Mouse (Mus musculus) thymus, adult 2 months (tissue): ENCODE data around the gene Cbx4.

Source experiments
- CTCF ChIP-seq: fragments of 200-500 bp; IDR thresholded peaks from 2 replicates; pipeline ENCODE4 v1.5.1; 2012; ENCODE audit warnings: mild to moderate bottlenecking, control low read depth, low read length, moderate library complexity, borderline replicate concordance; ENCODE audit not compliant: control insufficient read depth, poor library complexity, insufficient read depth; ENCODE audit errors: extremely low read depth
- POLR2A ChIP-seq: fragments of 200-500 bp; IDR thresholded peaks from 2 replicates; pipeline ENCODE4 v1.6.1; 2012; ENCODE audit warnings: mild to moderate bottlenecking, low read length, control low read depth, moderate library complexity; ENCODE audit not compliant: control insufficient read depth, poor library complexity, insufficient read depth; ENCODE audit errors: extremely low read depth

DNA sequence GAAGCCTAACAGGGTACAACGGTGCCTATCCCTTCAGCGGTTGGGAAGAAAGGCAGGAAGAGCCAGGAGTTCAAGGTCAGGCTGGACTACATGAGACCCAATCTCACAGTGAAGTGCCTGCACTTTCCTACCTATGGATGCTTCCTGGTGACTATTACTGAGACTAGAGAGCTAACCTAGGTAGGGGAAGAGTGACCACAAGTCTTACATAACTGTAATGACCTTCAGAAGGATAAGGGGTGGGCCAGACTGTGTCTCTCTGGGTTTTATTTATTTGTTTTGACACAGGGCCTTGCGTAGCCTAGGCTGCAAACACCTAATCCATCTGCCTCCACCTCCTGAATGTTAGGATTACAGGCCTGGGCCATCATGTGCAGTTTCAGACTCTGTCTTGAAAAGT is 6.3 kb upstream of the Cbx4 start:
- no peak for TF ChIP-seq POLR2A
- TF ChIP-seq CTCF, result no peak
